Mouse (Mus musculus) hematopoietic stem cell, adult 5-6 weeks (primary cell): ENCODE data around the gene Tnfrsf1a. TPM values are rescaled to one million over a fixed set of nuclear protein-coding genes. Genes with fewer than 3 reads are reported as not detected.
"Not testable (repeated sequence)": the region's sequence is repeated elsewhere in the genome, so short reads cannot be mapped to it uniquely, and the experiment has no call there.

Experiments used
- ATAC-seq, 2 experiments: fragments of 125-278 bp in 1 of 2; replicated peaks in 1 of 2; 2 replicates each; pipeline ENCODE4 v1.8.0; 2016 to 2017; ENCODE audit warnings: inconsistent platforms in 2 of 2, mild to moderate bottlenecking in 2 of 2, moderate number of reproducible peaks in 2 of 2, low read depth in 1 of 2, moderate TSS enrichment in 1 of 2; ENCODE audit not compliant: low FRiP score in 2 of 2, poor library complexity in 2 of 2, severe bottlenecking in 2 of 2, insufficient read depth in 1 of 2, low TSS enrichment in 1 of 2
- total RNA-seq: library from RNA; stranded (forward); fragments of 172-1452, 232-1000 nt; gene quantifications from 2 replicates; pipeline ENCODE4 v1.2.3, GENCODE M21; 2017

The Tnfrsf1a gene
- 27.6 and 47.9 TPM in 2 replicates for total RNA-seq

DNA sequence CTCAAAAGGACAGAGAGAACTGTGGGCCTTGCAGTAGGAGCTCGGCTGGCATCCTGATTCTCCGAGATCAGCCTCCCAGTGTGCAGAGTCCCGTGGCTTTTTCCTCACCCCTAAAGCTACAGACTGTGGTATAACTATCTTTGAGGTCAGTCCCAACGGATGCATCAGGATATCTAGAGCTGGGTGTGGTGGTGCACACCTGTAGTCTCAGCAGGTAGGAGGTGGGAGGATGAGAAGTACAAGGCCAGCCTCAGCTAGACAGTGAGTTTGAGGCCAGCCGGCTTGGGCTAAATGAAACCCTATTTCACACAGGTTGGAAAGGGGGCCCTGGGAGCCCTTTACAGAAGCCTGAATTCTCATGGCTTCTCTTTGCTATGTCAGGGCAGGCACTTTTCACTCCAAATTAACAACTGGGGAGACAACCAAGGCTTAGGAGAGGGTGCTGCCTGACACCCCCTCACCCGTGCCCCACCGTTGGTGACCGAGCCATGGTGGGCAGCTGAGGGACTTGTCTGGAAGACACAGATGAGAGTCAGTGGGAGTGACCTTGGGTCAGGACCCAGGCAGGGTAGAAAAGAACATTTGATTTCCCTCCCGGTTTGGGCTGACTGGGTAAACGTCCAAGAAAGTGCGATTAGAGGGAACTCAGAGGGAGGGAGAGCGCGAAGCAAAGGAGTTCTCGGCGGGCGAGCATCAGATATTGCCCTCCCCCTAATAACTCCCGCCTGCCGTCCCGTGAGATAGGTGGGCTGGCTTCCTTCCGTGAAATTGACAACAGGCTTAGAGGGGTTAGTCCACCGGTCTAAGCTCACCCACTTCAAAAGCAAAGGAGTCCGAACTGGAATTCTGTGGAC, at the start of gene Tnfrsf1a:
Gene Tnfrsf1a, plus strand, starts transcription at position 642 of the 854 bp plus-strand sequence.
- 0 out of 4 replicates have a peak, but pooled peaks of 1 of the 2 experiments have one; percentile 4 for ATAC-seq

DNA sequence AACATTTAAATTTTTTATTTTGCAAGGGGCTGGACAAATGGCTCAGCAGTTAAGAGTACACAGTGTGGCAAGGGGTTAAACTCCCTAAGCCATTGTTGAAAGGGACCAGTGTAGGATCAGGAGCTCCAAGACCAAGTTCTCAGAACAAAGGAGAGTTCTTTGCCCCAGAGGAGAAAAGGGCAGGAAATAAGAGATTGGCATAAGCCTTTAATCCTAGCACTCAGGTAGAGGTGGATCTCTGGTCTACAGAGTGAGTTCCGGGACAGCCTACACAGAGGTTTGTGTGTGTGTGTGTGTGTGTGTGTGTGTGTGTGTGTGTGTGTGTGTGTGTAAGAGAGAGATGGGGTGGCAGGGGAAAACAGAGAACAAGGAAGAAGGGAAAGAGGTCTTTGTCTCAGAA, 48.2 kb upstream of the Tnfrsf1a start:
- ATAC-seq, result no peak

DNA sequence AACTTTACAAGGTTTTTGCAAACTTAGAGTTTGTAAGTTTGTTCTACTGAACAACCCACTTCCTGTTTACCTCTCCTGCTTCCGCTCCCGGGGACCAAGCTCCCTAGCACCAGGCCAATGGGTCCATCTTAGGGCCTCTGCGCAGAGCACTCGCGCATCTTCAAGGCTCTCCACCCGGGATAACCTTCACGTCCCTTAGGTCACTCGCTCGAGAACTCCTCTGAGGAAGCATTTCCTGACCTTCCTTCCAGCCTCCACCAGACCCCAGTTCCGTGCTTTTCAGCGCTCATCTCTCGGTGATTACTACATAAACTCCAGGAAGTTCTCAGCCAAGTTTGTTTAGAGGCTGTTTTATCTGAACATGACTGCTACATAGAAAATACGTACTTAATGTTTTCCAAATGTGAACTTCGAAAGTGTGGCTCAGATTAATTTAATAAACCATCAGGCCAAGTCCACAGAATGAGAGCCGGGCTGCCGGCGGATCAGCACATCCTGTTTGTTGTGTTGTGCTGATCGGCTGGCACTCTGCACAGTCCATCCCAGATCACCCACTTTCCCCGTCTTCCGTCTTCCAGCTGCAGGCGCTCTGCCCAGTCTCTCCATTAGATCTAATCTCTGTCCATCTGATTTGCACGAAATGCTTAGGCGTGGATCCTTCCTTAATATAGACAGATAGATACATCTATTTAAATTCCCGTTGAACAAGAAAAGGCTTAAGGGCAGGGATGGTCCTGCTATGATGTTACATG, 46.8 kb upstream of the Tnfrsf1a start:
- ATAC-seq, result no peak

DNA sequence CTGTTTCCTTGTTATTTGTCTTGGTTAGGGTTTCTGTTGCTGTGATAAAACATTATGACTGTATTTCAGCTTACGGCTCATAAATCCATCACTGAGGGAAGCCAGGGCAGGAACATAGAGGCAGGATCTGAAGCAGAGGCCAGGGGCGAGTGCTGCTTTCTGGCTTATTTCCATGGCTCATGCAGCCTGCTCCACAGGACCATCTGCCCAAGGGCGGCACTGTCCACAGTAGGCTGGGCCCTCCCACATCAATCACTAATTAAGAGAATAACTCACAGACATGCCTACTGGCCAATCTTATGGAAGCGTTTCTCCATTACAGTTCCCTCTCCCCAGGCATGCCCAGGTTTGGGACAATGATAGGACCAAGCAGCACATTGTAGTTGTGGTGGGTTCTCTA, 45.9 kb upstream of the Tnfrsf1a start:
- ATAC-seq, result no peak

DNA sequence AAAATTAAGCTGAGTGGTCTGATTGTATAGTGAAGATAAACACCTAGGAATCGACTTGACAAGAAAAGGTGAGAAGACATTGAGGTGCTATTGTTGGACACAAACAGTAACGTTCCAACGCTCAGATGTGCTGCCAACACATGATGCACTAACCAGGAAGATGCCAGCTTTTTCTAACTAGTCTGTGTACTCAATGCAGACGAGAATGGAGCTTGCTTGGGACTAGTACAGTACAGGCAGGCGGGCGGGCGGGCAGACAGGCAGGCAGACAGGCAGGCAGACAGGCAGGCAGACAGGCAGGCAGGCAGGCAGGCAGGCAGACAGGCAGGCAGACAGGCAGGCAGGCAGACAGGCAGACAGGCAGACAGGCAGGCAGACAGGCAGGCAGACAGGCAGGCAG, 44.8 kb upstream of the Tnfrsf1a start:
- not testable (repeated sequence) for ATAC-seq

DNA sequence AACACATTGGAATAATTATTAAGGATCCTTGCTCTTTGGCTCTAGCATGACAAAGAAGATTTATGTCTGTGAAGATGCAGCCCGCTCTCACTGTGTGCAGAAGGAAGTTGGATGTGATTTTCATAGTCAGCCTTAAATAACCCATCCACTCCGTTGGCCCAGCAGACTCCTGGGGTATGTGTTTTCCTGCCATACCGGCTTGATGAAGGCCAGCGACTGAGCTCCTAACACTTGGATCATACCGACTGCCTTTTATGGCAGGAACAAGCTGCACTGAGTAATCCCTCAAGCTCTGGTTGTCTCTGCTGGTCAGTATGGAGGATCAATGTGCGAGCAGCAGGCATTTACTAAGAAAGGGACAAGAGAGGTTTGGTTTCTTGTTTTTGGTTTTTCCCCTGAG, 43.7 kb upstream of the Tnfrsf1a start:
- no peak for ATAC-seq

DNA sequence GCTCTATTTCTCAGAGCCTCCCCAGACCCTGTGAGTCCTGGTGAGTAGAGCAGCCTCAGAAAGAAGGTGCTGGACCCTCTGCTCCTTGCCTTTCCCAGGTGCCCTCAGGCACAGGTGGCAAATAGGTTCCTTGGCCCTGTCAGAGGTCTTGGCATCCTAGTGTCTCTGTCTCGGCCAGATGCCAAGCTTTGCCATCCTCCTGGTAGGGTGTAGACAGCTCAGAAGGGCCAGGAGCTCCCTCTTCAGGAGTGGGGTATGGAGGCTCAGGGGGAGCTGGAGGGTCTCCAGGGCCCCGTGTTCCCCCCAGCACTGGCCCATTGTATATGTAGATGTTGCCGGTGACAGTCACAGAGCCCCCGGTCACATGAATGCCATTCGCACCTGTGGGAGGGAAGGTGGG, 42.1 kb upstream of the Tnfrsf1a start:
- ATAC-seq, result no peak

DNA sequence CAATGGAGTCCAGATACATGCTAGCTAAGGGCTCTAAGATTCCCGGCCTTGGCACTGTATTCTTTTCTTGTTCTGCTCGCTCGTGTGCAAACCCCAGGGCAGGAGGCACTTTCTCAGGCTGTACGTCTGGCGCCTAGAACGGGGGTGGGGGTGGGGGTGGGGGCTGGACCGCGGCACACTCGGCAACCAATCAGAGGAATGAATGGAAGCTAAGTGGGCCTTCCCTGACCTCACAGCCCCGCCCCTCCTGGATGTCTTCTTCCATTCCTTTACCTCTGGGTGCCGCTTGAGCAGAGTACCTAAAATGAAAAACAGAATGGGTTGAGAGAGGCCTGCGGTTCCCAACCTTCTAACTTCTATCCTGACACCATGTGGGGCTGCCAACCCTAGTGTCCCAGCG, 40.2 kb upstream of the Tnfrsf1a start:
- no peak for ATAC-seq

DNA sequence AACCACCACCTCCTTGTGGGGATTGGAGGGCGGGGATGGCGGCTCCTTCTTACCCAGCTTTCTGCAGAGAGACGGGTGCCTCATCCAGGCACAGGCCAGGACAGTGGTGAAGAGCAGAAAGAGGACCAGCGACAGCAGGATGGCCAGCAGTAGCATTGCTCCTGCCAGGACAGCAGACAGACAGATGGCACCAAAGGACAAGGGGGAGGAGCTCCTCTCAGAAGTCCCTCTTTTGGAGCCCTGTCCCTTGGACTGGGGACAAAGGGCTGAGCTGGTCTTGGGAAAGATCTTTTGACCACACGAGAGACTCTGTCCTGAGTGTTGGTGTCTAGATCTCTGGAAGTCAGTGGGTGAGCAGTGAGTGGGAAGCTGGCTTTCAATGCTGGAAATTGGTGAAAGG, 39.8 kb upstream of the Tnfrsf1a start:
- ATAC-seq, result no peak

DNA sequence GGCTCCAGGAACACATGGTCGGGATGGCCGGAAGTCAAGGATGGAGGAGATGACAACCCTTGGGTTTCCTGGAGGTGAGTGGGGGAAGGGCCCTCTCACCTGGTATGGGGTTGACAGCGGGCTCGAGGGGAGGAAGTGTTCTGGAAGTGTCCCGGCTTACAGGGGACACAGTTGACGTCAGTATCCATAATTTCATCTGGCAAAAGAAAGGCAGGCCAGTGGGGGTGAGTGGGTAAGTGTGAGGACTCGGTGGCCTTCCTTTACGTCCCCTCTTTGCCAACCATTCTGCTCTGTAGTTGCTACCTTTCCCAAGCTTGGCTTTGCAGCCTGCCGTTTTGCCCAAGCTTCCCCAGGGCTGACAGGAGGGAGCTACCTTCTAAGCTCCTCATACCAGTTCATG, 37.0 kb upstream of the Tnfrsf1a start:
- no peak for ATAC-seq

DNA sequence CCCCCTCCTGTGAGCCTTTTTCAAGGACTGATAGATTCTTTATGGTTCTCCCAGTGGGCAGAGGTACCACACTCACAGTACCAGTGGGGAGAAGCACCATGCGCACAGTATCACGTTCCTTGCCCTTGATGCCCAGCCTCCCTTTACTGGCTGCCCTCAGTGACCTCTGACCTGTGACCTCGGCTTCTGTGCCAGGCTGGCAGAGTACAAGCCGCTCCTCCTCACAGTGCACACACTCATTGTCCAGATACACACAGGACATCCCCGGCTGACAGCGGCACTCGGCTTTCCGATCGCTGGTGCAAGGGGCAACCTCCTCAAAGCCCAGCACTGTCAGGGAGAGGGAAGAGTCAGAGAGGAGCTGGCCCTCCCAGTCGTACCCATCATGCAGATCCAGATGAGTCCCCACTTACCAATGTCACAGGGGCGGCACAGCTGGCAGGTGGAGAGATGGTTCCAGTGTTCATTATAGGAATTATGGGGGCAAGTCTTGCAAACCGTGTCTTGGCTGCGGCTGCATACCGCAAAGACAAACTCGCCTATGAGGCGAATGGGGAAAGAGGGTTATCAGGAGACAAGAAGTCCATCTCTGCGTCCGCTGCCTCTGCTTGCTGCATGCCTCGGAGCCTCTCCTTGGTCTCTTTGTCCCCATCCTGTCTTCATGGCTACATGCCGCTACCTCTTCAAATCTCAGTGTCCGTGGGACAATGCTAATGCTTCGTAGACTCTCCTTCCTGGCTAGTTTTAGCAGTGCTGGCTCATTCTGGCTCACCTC, 36.4 kb upstream of the Tnfrsf1a start:
- no peak for ATAC-seq

DNA sequence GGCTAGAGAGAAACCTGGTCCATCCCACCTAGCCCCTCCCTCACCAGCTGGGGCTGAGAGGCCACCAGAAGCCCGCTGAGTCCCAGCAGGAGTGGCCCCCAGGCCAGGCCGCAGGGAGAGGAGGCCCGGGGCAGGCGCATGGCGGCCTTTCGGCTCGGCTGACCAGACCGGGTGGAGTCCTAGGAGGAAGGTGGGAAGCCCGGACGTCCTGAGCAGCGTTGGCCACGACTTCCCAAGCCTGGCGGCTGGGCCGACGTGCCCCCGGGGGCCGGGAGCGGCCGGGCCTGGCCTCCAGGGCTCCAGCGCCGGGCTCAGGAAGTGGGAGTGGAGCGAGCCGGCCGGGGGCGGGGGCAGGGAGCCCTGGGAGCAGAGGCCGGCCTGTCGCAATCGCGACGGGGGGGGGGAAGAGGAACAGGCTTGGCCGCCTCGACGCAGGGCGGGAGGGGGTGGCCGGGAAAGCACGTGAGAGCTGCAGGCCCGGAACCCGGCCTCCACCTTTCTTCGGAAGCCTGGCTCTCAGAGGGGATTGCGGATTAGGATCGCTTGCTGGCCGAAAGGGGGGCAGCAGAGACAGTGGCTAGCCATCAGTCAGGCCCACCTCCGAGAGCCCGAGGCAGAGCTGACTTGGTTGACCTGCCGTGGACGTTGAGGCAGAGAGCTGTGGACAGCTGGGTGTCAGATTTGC, 35.5 kb upstream of the Tnfrsf1a start, which contains the start of gene Ltbr:
Gene Ltbr, minus strand, starts transcription at position 340 of the 685 bp plus-strand sequence.
- ATAC-seq, result peak; percentile 87 to 91

DNA sequence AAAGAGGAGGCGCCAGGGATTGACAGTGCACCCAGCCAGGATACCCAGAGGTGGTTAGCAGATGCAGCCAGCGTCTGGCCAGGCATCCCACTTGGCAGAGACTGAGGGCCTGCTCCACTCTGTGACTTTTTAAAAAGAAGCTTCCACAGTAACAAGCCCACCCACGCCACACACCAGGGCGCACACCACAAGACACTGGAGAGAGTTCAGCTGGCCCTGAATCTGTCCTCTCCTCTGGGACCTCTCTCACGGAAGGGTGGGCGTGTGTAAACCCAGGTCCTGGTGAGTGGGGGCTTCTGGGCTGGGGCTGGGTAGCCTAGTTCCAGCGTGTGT, 35.0 kb upstream of the Tnfrsf1a start:
- ATAC-seq, result peak; percentile 17 to 31; a peak in 2 of 4 replicates

DNA sequence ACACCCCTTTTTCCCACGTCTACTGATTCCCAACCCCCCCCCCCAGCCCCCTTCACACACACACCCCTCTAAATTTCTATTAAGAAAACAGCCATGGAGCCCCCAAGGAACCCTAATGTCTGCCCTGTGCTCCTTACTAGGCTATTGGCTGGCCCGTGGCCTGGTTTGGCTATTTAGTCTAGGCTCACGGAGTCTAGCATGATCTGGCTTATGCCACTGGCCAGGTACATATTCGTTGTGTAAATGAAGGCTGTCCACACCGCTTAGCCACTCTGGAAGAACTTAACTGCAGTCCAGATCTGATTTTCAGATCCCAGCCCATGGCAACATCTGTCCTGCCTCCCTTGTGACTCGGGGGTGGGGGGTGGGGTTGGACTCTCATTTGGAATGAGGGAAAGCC, 34.4 kb upstream of the Tnfrsf1a start:
- ATAC-seq, result no peak

DNA sequence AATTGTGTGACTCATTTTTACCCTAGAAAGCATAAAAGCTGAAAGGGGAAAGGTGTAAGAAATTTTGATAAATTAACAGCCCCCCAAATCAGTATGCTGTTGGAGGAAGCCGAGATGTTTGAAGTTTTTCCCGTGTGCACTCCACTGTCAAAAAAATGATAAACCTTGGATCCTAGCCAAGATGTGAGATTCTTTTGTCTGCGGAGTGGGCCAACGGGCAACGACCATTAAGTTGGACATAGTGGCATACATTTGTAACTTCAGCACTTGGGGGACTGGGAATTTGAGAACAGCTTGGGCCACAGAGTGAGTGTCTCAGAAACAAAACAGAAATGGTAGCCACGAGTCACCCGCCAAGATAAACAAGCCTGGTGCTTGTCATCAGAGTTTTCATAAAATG, 32.1 kb upstream of the Tnfrsf1a start:
- no peak for ATAC-seq

DNA sequence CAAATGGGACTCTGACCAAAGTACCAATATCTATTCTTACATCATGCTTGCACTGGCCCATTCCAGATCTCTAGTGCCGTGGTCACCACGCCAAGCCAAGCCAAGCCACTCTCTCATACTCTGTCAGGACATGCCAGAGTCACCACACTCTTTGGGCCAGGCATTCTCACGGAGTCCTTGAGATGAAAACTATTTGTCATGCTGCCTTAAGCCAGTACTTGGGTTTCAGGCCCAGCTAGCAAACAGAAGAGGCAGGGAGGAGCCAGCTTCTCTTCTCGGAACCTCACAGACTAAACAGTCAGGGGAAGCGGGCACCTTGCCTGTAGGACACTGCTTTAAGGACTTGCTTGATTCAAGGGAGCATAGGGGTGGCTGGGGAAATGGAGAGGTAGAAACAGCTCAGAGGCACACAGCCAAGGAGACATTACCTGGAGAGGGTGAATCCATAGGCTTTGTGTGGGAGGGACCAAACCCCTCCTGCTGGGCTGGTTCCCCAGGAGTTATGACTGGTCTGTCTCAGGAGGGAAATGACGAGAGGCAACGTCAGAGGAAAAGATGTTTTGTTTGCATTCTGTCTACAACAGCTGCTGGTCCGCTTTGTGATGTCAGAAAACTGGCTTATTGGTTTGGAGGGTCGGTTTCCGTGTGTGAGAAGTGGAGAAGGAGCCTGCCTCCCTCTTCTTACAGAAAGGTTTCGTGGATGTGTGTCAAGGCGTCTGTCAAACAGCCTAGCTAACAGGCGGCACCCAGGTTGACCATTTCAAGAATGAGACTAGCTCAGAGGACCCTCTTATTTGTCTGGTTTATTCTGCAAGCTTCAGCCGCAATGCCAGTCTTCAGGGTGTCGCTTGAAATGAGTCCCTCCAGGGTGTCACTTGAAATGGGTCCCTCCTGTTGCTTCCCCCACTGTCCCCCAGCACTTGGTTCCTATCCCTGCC, 29.9 kb upstream of the Tnfrsf1a start:
- ATAC-seq, result 0 out of 4 replicates have a peak, but pooled peaks of 1 of the 2 experiments have one; percentile 27
